Mouse (Mus musculus) spleen, adult 2 months (tissue): ENCODE measurements around the gene Cbr4. TPM values are rescaled to one million over a fixed set of nuclear protein-coding genes. Genes with fewer than 3 reads are reported as not detected.

ENCODE experiments used
- DNase-seq, 2 experiments: peaks; one replicate each; pipeline versions ENCODE4 v3.0.0 to v3.0.0-alpha.2; 2012 to 2021; ENCODE audit warnings: low spot score in 2 of 2, low read depth in 1 of 2
- H3K27ac ChIP-seq: fragments of 200-500 bp; 2 replicates; pipeline ENCODE4 v1.5.1; 2012; ENCODE audit warnings: low read length, inconsistent platforms; ENCODE audit not compliant: insufficient read depth
- H3K27me3 ChIP-seq: fragments of 200-500 bp; 2 replicates; pipeline ENCODE4 v1.6.1; 2012; ENCODE audit warnings: mild to moderate bottlenecking, moderate library complexity, low read length, inconsistent platforms; ENCODE audit not compliant: control insufficient read depth, insufficient read depth
- H3K36me3 ChIP-seq: fragments of 200-500 bp; 2 replicates; pipeline ENCODE4 v1.6.1; 2012; ENCODE audit warnings: mild to moderate bottlenecking, low read length, inconsistent platforms; ENCODE audit not compliant: control insufficient read depth, insufficient read depth
- H3K4me1 ChIP-seq: fragments of 200-500 bp; 2 replicates; pipeline ENCODE4 v1.6.1; 2011; ENCODE audit warnings: inconsistent platforms; ENCODE audit not compliant: control insufficient read depth, insufficient read depth, insufficient read length
- H3K4me3 ChIP-seq: fragments of 200-500 bp; 2 replicates; pipeline ENCODE4 v1.5.1; 2011; ENCODE audit warnings: mild to moderate bottlenecking, inconsistent platforms; ENCODE audit not compliant: insufficient read depth, insufficient read length; ENCODE audit errors: extremely low read depth
- CTCF ChIP-seq: fragments of 200-500 bp; IDR thresholded peaks from 2 replicates; pipeline ENCODE4 v1.5.1; 2011; ENCODE audit warnings: mild to moderate bottlenecking, inconsistent platforms; ENCODE audit not compliant: insufficient read depth, insufficient read length, insufficient replicate concordance; ENCODE audit errors: extremely low read depth
- POLR2A ChIP-seq: fragments of 200-500 bp; IDR thresholded peaks from 2 replicates; pipeline ENCODE4 v1.6.1; 2011; ENCODE audit warnings: low read depth, low read length, inconsistent platforms
- WGBS: fragments of 180-500 bp; shearing (Covaris S2); methylation state at CpG from one replicate; pipeline ENCODE4 v1.1.7; 2018; 5-methylcytosine and 5-hydroxymethylcytosine counted together
- polyA plus RNA-seq: library from polyadenylated mRNA; depleted of rRNA; stranded (reverse); fragments of >200 nt; gene quantifications from 2 replicates; pipeline ENCODE4 v1.2.3, GENCODE M21; 2012

The Cbr4 gene
- polyA plus RNA-seq, 1 experiment: 1.7 TPM

DNA sequence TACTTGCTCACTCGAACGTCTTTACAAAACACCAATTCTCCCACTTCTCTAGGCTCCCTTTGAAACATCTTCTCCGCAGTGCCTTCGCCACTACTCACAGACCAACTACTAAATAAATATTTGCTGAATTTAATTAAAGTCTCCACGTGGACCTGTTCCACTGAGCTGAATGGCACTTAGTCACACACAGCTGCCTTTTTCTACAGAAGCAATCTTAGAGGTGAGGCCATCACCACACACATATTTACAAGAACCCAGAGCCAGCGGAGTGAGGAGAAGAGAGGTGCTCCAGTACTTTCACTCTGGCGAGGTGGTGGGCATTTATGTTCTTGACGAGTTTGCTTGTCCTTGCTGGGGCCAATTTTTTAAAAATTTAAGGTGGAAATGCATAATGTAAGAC lies 68.7 kb downstream of the Cbr4 start:
- Histone ChIP-seq H3K4me3 (no peak overlapping the region), H3K27me3 (no peaks in the 10 kb centered on the region), H3K27ac (no peak overlapping the region), H3K4me1 (no peaks in the 10 kb centered on the region; the same call in 1 of the 2 replicates), H3K36me3 (no peaks in the 10 kb centered on the region)
- DNase-seq: no peak
- WGBS: 84% methylated on average over 8 of the region's 8 CpGs
- TF ChIP-seq POLR2A (no peak), CTCF (no peak)
